16 mouse cellular contexts compared by ENCODE assay signal in the genomic region with DNA sequence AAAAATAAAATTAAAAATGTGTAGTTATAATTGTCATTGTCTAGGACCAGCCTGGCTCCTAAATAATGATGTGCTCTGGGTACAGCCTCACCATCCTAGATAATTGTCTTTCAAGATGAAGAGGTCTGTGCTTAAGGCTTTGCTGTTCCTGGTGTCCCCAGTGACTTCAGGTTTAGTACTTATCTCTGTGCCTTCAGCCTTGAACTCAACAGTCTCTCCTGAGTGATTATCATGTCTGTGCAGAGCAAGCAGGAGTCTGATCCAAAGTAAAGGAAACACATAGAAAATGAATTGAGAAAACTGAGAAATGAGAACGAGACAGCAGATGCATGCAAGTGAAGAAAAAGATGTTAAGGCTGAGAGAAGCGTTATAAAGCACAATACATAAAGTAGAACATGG.
"Had no signal": no experiment of that assay in that cellular context is flagged by ENCODE, and none has a peak within 500 bp of the region (broad histone marks: within the 10 kb centered on the region; RNA-seq: fewer than 3 reads in every experiment).

No protein-coding gene starts in this region.

- H3K4me2 ChIP-seq: limb, embryonic 15.5 days; lung, embryonic 14.5 days; midbrain, embryonic 12.5 days; neural tube, embryonic 13.5 days; stomach, embryonic 15.5 days had no signal

- H3K4me3 ChIP-seq: limb, embryonic 15.5 days; megakaryocyte, embryonic 14.5 days; midbrain, embryonic 12.5 days; neural tube, embryonic 13.5 days; stomach, embryonic 15.5 days had no signal

- H3K4me1 ChIP-seq: limb, embryonic 15.5 days; midbrain, embryonic 12.5 days; neural tube, embryonic 13.5 days; stomach, embryonic 15.5 days had no signal

- H3K9me3 ChIP-seq: limb, embryonic 15.5 days; megakaryocyte, embryonic 14.5 days; midbrain, embryonic 12.5 days; neural tube, embryonic 13.5 days; stomach, embryonic 15.5 days had no signal

- H3K36me3 ChIP-seq: limb, embryonic 15.5 days; midbrain, embryonic 12.5 days; neural tube, embryonic 13.5 days; stomach, embryonic 15.5 days had no signal

- DNase-seq: kidney, adult 8-10 months; kidney, postnatal 25 days; layer of hippocampus, postnatal 36 days; lung, embryonic 14.5 days; lung, postnatal 10 days; lung, postnatal 4 days; retina, postnatal 1 day; right cerebral cortex, postnatal 14 days; thymus, adult 2 months had no signal

- ATAC-seq: intestine, postnatal 0 days; midbrain, embryonic 16.5 days had no signal

- H3K27ac ChIP-seq: limb, embryonic 15.5 days; midbrain, embryonic 12.5 days; neural tube, embryonic 13.5 days; stomach, embryonic 15.5 days had no signal

- H3K27me3 ChIP-seq: limb, embryonic 15.5 days; midbrain, embryonic 12.5 days; neural tube, embryonic 13.5 days; stomach, embryonic 15.5 days had no signal

- H3K9ac ChIP-seq: limb, embryonic 15.5 days; lung, embryonic 14.5 days; midbrain, embryonic 12.5 days; neural tube, embryonic 13.5 days; stomach, embryonic 15.5 days had no signal
